Mouse (Mus musculus): ENCODE data around the gene Ttc21b.

The Ttc21b gene

GRCm38 (mm10) chr2:66170721-66171120 lies 85.7 kb downstream of the Ttc21b start:
- DNase-seq = no peak

- no peak for DNase-seq
Measured at GRCm38 (mm10) chr2:66165025-66165424, 91.4 kb downstream of the Ttc21b start.

DNA sequence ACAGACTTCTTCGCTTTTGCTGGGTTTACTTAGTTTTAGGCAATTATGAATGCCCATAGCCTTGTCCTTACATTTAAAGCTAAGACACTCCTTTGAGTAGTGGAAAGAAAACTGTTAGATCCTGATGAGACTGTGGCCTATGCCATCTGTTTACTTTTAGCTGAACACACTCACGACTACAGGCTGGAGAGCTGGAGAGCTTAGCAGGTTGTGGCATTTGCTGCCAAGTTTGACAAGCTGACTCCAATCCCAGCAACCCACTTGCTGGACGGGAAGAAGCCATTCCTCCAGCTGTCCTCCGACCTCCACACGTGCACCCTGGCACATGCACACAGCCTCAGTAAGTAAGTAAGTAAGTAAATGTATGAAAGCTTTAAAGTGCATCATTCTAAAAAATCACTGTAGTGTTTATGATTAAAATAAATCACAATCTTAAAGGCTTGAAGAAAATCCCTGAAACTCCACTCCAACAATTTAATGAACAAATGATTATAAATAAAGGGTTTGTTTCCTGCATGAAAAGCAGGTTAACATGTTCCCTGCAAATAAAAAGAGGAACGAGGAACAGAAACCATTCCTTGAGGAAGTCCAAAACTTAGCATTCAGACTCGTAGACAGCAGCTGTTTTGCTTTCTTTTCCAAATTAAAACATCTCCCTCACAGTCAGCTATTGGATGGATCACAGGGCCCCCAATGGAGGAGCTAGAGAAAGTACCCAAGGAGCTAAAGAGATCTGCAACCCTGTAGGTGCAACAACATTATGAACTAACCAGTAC lies 98.1 kb downstream of the Ttc21b start:
- DNase-seq = no peak

GRCm38 (mm10) chr2:66151436-66151835 lies 105.0 kb downstream of the Ttc21b start:
- no peak for DNase-seq

DNA sequence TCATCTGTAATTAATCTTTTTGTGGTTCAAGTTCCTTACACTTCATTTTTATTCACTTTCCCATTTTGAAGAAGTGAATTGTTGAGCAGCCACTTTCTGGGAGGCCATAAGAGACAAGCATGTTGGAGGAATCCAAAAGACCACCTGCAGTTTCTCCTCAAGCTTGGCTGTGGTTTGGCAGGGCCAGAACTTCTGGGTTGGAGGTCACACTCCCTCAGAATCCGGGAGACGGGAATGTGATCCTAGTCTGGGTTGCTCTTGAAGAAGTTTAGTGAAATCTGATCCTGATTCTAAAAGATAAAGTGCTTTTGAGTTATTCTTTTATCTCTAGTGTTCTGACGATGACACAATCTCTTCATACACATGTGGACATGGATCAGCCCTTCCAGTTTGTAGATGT lies 105.9 kb downstream of the Ttc21b start:
- no peak for DNase-seq

DNA sequence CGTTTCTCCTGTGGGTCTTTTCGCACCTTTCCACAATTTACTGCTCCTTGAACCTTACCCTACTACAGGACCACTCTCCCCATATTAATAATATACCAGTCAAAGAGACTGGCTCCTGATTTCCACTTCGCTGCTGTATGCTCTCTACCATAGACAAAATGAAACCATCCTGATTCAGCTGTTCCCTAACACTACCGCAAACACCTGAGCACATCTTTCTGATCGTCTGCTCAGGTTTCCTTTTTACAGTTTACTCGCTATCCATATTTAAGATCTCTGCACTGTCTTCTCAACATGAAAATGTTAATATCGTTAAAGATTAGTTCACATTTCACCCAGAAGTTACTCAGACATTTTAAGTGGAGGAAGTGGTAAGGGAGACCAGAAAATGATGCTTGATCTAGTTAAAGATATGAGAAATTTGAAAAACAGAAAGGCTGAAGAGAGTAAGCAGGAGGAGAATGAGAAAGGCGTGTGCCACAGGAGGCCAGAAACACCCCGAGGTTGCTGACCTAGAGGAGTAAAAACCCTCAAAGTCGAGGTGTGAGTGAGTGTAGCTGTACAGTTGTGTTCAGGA lies 107.7 kb downstream of the Ttc21b start:
- no peak for DNase-seq

GRCm38 (mm10) chr2:66146473-66146872 lies 109.9 kb downstream of the Ttc21b start:
- DNase-seq = no peak

GRCm38 (mm10) chr2:66144770-66145169 lies 111.6 kb downstream of the Ttc21b start:
- DNase-seq = no peak

DNA sequence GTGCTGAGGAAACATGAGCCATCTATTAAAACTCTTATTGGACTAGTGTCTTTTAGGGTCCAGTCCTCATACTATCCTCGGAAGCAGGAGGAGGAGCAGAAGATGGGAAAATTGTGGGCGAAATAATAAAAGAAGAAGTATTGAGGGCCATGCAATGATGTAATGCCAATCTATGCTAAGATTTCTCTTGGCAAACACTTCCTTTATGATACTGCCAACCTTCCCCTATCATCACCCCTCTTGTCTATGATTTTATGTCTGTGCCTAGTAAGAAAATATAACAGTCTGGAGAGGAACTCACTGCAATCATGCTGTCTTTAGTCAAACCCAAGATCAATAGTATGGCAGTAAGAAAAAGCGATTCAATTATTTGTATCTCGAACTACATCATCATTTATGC lies 113.1 kb downstream of the Ttc21b start:
- DNase-seq = no peak

GRCm38 (mm10) chr2:66142711-66143110 lies 113.7 kb downstream of the Ttc21b start:
- no peak for DNase-seq

- DNase-seq = no peak
Measured at GRCm38 (mm10) chr2:66142268-66142667, 114.1 kb downstream of the Ttc21b start.

DNA sequence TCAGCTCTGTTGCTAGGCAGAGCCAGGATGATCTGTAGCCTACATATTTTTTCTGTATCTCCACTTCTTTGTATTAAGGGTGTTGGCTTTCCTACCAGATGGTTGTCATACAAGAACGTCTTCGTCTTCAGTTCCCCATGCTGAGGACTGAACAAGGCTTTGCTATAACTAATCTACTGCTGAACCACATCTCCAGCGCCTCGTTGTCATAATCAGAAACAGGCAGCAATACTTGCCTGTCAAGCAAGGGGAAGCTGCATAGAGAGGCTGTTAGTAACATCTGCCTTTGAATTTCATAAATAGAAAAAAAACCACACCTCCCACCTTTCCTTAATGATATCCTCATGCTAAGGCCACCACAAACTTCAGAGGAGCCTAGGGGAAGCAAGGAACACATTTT lies 116.2 kb downstream of the Ttc21b start:
- DNase-seq = no peak

Measured in embryo, embryonic 11 days (tissue).